Mouse (Mus musculus): Measurements from ENCODE around the gene Krtap4-6.
"Not testable (repeated sequence)": the region's sequence is repeated elsewhere in the genome, so short reads cannot be mapped to it uniquely, and the experiment has no call there.

The Krtap4-6 gene

DNA sequence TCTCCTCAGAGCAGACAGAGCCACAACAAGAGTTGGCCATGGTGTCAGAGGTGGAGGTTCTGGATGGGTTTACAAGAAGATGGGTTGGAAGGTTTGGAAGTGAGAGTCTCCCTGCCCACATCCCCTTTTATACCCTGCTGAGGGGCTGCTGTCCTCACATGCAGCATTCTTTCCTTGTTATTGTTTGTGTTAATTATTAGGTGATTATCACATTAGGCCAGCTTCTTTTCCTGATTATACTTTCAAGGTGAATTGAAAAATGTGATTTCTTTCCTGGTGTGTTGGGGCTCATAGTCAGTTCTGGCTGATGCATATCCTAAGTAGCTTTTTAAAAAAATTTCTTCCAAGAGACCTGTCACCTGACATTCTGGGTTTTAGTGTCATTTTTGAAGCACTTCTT is at the start of gene Krtap4-6:
TSS of gene Krtap4-6 (minus strand) at position 101 of the 400 bp plus-strand sequence.
- CTCF ChIA-PET: interaction anchor here (0.6 kb wide), 1 partner anchor 39 kb away, joined by 9 read pairs; no protein-coding TSS in a partner anchor

DNA sequence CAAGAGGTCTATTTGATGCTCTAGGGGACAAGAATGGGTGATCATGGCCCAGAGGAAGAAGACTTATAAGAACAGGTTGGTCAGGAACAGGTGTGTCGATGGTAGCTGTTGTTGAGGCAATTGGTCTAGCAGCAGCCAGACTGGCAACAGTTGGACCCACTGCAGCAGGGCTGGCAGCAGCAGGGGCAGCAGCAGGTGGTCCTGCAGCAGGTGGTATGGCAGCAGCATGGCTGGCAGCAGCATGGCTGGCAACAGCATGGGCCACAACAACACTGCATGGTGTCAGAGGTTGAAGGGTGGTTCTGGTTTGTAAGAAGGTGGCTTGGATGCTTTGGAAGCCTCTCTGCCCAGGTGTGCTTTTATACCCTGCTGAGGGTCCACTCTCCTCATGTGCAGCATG is 24.7 kb upstream of the Krtap4-6 start, which contains the start of gene Gm14190:
TSS of gene Gm14190 (minus strand) at position 278 of the 400 bp plus-strand sequence.
- CTCF ChIA-PET: no interaction called here

DNA sequence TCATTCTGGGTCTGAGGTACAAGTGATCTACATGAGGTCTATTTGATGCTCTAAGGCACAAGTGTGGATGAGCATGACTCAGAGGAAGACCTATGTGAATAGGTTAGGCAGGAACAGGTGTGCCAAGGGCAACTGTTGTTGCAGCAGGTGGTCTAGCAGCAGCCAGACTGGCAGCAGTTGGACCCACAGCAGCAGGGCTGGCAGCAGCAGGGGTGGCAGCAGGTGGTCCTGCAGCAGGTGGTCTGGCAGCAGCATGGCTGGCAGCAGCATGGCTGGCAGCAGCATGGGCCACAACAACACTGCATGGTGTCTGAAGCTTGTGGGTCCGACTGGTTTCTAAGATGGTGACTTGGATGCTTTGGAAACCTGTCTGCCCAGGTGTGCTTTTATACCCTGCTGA is 19.5 kb upstream of the Krtap4-6 start:
- CTCF ChIA-PET: not testable (repeated sequence)

GRCm38 (mm10) chr11:99683481-99683880 is 17.7 kb upstream of the Krtap4-6 start:
- CTCF ChIA-PET: no interaction called here

DNA sequence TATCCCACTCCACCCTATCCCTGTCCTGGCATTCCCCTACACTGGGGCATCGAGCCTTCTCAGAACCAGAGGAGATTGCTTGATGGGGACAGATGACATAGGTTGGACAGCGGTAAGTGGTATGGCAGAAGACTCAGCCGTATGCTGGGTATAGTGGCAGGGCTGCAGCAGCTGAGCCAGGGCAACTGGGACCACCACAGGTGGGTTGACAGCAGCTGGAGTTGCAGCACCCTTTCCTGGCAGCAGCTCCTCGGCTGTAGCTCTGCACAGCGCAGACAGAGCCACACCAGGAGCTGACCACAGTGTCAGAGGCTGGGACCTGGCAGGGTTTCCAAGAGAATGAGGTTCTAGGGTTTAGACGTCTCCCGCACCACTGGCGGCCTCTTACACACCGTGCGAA is 3.0 kb downstream of the Krtap4-6 start:
- CTCF ChIA-PET: interaction anchor here (0.5 kb wide), 1 partner anchor 210 kb away, joined by 4 read pairs; no protein-coding TSS in a partner anchor

GRCm38 (mm10) chr11:99659256-99659655 is 6.5 kb downstream of the Krtap4-6 start:
- CTCF ChIA-PET: no interaction called here

DNA sequence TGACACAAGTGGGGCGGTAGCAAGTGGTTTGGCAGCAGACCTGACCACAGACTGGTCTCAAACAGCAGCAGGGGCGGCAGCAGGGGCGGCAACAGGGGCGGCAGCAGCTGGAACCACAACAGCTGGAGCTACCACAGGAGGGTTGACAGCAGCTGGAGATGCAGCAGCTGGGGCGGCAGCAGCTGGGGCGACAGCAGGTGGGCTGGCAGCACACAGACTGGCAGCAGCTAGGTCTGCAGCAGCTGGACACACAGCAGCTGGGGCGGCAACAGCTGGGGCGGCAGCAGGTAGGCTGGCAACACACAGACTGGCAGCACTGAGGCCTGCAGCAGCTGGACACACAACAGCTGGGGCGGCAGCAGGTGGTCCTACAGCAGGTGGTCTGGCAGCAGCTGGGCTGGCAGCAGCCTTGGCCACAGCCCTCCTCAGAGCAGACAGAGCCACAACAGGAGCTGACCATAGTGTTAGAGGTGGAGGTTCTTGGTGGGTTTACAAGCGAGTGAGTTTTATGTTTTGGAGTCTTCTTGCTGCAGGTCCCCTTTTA is 7.2 kb downstream of the Krtap4-6 start, which contains the start of gene Gm11563:
TSS of gene Gm11563 (minus strand) at position 494 of the 544 bp plus-strand sequence.
- CTCF ChIA-PET: not testable (repeated sequence)

DNA sequence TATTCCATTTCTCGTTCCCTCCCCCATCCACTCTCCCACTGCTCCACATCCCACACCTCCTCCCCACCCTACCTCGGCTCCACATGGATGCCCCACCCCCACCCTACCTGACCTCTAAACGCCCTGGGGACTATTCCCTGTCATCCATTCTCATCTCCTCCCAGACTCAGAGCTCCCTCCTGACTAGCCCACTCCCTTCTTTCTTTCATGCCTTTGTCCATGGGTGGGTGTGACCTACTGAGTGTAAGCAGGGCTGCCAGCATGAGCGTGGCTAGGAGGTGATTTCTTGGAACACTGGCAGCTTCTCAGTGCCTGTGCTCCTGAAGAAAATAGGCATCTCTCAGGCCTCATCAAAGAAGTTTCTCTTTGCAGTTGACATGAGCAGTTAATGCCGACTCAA is 8.7 kb downstream of the Krtap4-6 start:
- CTCF ChIA-PET: no interaction called here

DNA sequence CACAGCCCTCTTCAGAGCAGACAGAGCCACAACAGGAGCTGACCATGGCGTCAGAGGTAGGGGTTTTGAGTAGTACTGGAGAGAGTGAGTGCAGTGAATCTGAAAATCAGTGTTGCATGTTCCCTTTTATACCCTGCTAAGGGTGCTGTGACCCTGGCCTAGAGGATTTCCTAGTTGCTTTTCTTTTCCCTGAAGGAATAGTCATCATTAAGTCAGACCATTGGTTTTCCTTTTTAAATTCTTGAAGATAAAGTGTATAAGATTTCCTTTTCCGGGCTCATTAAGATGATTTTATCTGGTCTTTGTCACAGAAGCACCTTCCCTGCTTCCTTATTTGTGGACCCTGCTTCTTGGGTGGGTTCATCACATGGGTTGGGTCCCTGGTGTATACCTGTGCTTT is 15.6 kb downstream of the Krtap4-6 start, which contains the start of gene Gm11555:
TSS of gene Gm11555 (minus strand) at position 101 of the 400 bp plus-strand sequence.
- CTCF ChIA-PET: no interaction called here

DNA sequence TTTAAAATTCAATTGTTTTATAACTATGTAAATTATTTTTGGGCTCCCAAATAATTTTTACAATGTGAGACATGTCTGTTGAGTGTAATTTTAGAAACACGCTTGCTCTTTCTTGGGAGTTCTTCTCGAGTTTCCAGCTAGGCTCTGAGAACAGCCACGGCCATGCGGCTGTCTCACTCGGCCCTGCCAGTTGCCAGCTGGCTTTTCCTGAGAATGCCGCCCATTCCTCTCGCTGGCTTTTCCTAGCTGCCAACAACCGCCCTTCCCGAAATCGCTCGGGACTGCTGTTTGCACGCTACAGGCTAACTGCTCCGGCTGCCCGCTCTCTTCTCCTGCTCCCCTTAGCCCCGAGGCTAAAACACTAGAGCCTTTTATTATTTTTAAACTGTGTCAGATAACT is 19.3 kb downstream of the Krtap4-6 start:
- CTCF ChIA-PET: no interaction called here

- CTCF ChIA-PET: no interaction called here
Measured at GRCm38 (mm10) chr11:99644351-99644750, 21.4 kb downstream of the Krtap4-6 start.

DNA sequence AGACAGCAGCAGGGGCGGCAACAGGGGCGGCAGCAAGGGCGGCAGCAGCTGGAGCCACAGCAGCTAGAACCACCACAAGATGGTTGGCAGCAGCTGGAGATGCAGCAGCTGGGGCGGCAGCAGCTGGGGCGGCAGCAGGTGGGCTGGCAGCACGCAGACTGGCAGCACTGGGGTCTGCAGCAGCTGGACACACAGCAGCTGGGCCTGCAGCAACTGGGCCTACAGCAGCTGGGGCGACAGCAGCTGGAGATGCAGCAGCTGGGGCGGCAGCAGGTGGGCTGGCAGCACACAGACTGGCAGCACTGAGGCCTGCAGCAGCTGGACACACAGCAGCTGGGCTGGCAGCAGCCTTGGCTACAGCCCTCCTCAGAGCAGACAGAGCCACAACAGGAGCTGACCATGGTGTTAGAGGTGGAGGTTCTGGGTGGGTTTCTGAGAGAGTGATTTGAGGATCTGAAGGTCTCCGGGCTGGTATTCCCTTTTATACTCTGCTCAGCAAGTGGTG is 22.1 kb downstream of the Krtap4-6 start, which contains the start of gene Krtap4-7:
TSS of gene Krtap4-7 (minus strand) at position 455 of the 505 bp plus-strand sequence.
- CTCF ChIA-PET: not testable (repeated sequence)

- CTCF ChIA-PET: no interaction called here
Measured at GRCm38 (mm10) chr11:99640926-99641325, 24.8 kb downstream of the Krtap4-6 start.

DNA sequence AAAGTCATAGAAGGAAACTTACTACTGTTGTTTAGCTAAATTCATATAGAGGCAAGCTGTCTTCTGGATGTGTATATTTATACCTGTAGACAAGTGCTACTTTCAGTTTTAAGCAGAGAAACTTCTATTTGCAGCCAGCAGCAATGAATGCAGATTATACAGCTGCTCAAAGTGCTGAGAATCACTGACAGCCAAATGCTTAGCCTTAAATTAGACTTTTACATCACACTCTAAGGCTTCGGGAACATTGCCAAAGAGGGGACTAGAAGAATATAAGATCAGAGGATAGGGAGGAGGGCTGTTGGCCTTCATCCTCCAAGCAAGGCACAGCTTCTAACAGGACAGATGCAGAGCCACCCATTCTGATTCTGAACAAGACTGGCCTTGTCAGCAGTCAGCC is 28.7 kb downstream of the Krtap4-6 start:
- CTCF ChIA-PET: no interaction called here

GRCm38 (mm10) chr11:99634653-99635134 is 31.1 kb downstream of the Krtap4-6 start, which contains the start of gene Krtap4-2:
Gene Krtap4-2, minus strand, starts transcription at chr11:99635084.
- CTCF ChIA-PET: no interaction called here

GRCm38 (mm10) chr11:99633293-99633692 is 32.5 kb downstream of the Krtap4-6 start:
- CTCF ChIA-PET: no interaction called here

DNA sequence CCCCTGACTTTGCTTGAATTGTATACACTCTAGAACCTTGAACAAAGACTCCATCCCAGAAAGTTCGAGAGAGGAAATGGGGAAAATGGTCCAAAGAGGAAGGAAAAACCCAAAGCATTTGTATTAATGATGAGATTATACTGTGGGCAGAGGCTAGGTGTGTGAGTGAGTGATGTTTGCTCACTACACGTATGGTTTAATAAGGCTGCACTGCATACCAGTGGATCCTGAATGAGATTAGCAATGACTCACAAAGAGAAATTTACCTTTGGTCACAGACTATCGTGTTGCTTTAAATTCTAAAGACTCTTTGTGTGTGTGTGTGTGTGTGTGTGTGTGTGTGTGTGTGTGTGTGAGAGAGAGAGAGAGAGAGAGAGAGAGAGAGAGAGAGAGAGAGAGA is 34.9 kb downstream of the Krtap4-6 start:
- CTCF ChIA-PET: no interaction called here

DNA sequence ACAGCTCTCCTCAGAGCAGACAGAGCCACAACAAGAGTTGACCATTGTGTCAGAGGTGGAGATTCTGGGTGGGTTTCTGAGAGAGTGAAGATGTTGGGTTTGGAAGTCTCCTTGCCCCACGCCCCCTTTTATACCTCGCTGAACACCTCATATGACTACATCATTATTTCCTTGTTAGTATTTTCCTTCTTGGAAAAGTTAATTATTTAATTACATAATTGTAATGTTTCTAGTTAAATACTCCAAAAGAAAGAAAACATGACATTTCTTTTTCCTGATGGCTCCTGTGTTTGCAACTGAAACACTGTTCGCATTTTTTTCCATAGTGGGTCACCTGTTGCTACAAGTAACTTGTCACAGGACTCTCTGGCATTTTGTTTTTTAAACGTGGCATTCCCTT is 37.6 kb downstream of the Krtap4-6 start, which contains the start of gene Krtap4-1:
TSS of gene Krtap4-1 (minus strand) at position 101 of the 400 bp plus-strand sequence.
- CTCF ChIA-PET: no interaction called here

- CTCF ChIA-PET: no interaction called here
Measured at GRCm38 (mm10) chr11:99620335-99620734, 45.4 kb downstream of the Krtap4-6 start, which contains the start of gene Gm11562. Gene Gm11562, minus strand, starts transcription at chr11:99620435.

Data from spleen, embryonic (tissue).